Mouse (Mus musculus) embryonic facial prominence, embryonic 15.5 days (tissue): ENCODE measurements around the gene Gart. TPM values are rescaled to one million over a fixed set of nuclear protein-coding genes. Genes with fewer than 3 reads are reported as not detected.

Experiments used
- ATAC-seq: fragments of 200-750 bp; cut with Nextera tagmentation; 2 replicates; pipeline ENCODE4 v1.8.0; 2017; ENCODE audit warnings: low read depth, moderate TSS enrichment; ENCODE audit not compliant: insufficient number of reproducible peaks, low FRiP score, low TSS enrichment
- H3K27ac ChIP-seq: fragments of 300-500 bp; sonication (generic); replicated peaks from 2 replicates; pipeline ENCODE4 v1.5.1; 2015; ENCODE audit warnings: mild to moderate bottlenecking, inconsistent platforms
- H3K27me3 ChIP-seq: fragments of 300-500 bp; sonication (generic); 2 replicates; pipeline ENCODE4 v1.6.1; 2015; ENCODE audit warnings: inconsistent platforms
- H3K36me3 ChIP-seq: fragments of 300-500 bp; sonication (generic); 2 replicates; pipeline ENCODE4 v1.6.1; 2015; ENCODE audit warnings: mild to moderate bottlenecking, inconsistent platforms
- H3K4me1 ChIP-seq: fragments of 300-500 bp; sonication (generic); 2 replicates; pipeline ENCODE4 v1.6.1; 2015; ENCODE audit warnings: inconsistent platforms
- H3K4me2 ChIP-seq: fragments of 300-500 bp; sonication (generic); replicated peaks from 2 replicates; pipeline ENCODE4 v1.6.1; 2015; ENCODE audit warnings: mild to moderate bottlenecking, inconsistent platforms
- H3K4me3 ChIP-seq: fragments of 300-500 bp; sonication (generic); replicated peaks from 2 replicates; pipeline ENCODE4 v1.5.1; 2015; ENCODE audit warnings: mild to moderate bottlenecking, inconsistent platforms
- H3K9ac ChIP-seq: fragments of 300-500 bp; sonication (generic); 2 replicates; pipeline ENCODE4 v1.6.1; 2015; ENCODE audit warnings: inconsistent platforms
- H3K9me3 ChIP-seq: fragments of 300-500 bp; sonication (generic); replicated peaks from 2 replicates; pipeline ENCODE4 v1.6.1; 2016; ENCODE audit warnings: inconsistent platforms
- WGBS: fragments of 180-500 bp; shearing (Covaris S2); methylation state at CpG from one replicate; pipeline ENCODE4 v1.1.7; 2015; 5-methylcytosine and 5-hydroxymethylcytosine counted together
- polyA plus RNA-seq: library from polyadenylated mRNA; unstranded; fragments of >200 nt; fragmentation: Nextera tagmentation; extraction: Ambion mirVana; gene quantifications from 2 replicates; pipeline ENCODE4 v1.2.1, GENCODE M21; 2015

Gart gene
- polyA plus RNA-seq, 1 experiment from 2014 or later = 96.7 TPM

DNA sequence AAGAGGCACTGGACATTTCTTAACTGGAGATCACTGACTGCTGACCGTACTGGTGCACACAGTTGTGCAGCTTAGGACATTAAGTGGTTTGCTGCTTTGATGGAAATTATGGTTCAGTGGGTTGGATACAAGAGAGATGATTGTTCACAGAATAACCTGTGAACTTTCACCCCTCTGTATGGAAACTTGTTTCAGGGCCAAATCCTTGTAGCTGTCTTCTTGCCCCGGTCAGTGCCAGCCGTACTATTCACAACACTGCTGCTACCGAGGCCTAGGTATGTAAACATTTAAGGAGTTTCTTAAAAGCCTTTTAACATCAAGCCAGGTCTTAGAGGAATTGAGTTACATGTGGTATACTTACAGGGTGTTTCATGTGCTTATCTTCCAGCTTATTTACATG is 27.7 kb upstream of the Gart start:
- Histone ChIP-seq H3K4me2 (no peak overlapping the region), H3K9me3 (no peaks in the 10 kb centered on the region), H3K4me3 (no peak overlapping the region), H3K27me3 (no peaks in the 10 kb centered on the region), H3K27ac (no peak overlapping the region), H3K9ac (no peak overlapping the region), H3K36me3 (peaks cover 78% of the 10 kb centered on the region), H3K4me1 (no peaks in the 10 kb centered on the region)
- no peak for ATAC-seq
- WGBS = 82% methylated on average over 4 of the region's 4 CpGs

- 96% methylated on average over 3 of the region's 3 CpGs for WGBS
- Histone ChIP-seq H3K4me3 (no peak overlapping the region), H3K27me3 (no peaks in the 10 kb centered on the region), H3K4me2 (no peak overlapping the region), H3K9ac (no peak overlapping the region), H3K9me3 (0 out of 2 replicates have a peak, but pooled peaks cover 1% of the 10 kb centered on the region), H3K36me3 (peaks cover 72% of the 10 kb centered on the region), H3K27ac (no peak overlapping the region), H3K4me1 (0 out of 2 replicates have a peak, but pooled peaks cover 3% of the 10 kb centered on the region)
- no peak for ATAC-seq
These were observed 17.0 kb upstream of the Gart start for GRCm38 (mm10) chr16:91663795-91664194.

- H3K27ac ChIP-seq = no peak overlapping the region
- H3K27me3 ChIP-seq = no peaks in the 10 kb centered on the region
- 90% methylated on average over 16 of the region's 16 CpGs for WGBS
- 0 out of 2 replicates have a peak, but pooled peaks cover 3% of the 10 kb centered on the region for H3K4me1 ChIP-seq
- H3K4me3 ChIP-seq = no peak overlapping the region
- 0 out of 2 replicates have a peak, but pooled peaks cover 6% of the 10 kb centered on the region for H3K9me3 ChIP-seq
- ATAC-seq = no peak
- no peak overlapping the region for H3K4me2 ChIP-seq
- H3K36me3 ChIP-seq = peaks cover 79% of the 10 kb centered on the region
- H3K9ac ChIP-seq = no peak overlapping the region
These were observed 15.6 kb upstream of the Gart start for GRCm38 (mm10) chr16:91662336-91662735.

- H3K36me3 ChIP-seq = peaks cover 80% of the 10 kb centered on the region
- no peak overlapping the region for H3K27ac ChIP-seq
- H3K9ac ChIP-seq = no peak overlapping the region
- H3K4me2 ChIP-seq = no peak overlapping the region
- no peak overlapping the region for H3K4me3 ChIP-seq
- H3K9me3 ChIP-seq = 0 out of 2 replicates have a peak, but pooled peaks cover 6% of the 10 kb centered on the region
- 69% methylated on average over 1 of the region's 1 CpGs for WGBS
- 0 out of 2 replicates have a peak, but pooled peaks cover 3% of the 10 kb centered on the region for H3K4me1 ChIP-seq
- no peaks in the 10 kb centered on the region for H3K27me3 ChIP-seq
- no peak for ATAC-seq
These were observed 14.6 kb upstream of the Gart start for GRCm38 (mm10) chr16:91661397-91661796.

DNA sequence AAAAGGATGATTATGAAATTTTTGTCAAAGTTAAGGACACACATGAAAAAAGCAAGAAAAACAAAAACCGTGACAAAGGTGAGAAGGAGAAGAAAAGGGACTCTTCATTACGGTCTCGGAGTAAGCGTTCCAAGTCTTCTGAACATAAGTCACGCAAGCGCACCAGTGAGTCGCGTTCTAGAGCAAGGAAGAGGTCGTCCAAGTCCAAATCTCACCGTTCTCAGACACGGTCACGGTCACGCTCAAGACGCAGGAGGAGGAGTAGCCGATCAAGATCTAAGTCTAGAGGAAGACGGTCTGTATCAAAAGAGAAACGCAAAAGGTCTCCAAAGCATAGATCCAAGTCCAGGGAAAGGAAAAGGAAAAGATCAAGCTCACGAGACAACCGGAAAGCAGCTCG is 13.0 kb upstream of the Gart start:
- no peak for ATAC-seq
- Histone ChIP-seq H3K4me1 (0 out of 2 replicates have a peak, but pooled peaks cover 3% of the 10 kb centered on the region), H3K9me3 (0 out of 2 replicates have a peak, but pooled peaks cover 6% of the 10 kb centered on the region), H3K27ac (no peak overlapping the region), H3K27me3 (no peaks in the 10 kb centered on the region), H3K4me3 (no peak overlapping the region), H3K4me2 (no peak overlapping the region), H3K36me3 (peaks cover 80% of the 10 kb centered on the region), H3K9ac (no peak overlapping the region)
- 96% methylated on average over 20 of the region's 20 CpGs for WGBS

GRCm38 (mm10) chr16:91658471-91658870 is 11.7 kb upstream of the Gart start:
- Histone ChIP-seq H3K4me2 (no peak overlapping the region), H3K4me3 (no peak overlapping the region)
- WGBS = 95% methylated on average over 5 of the region's 5 CpGs

DNA sequence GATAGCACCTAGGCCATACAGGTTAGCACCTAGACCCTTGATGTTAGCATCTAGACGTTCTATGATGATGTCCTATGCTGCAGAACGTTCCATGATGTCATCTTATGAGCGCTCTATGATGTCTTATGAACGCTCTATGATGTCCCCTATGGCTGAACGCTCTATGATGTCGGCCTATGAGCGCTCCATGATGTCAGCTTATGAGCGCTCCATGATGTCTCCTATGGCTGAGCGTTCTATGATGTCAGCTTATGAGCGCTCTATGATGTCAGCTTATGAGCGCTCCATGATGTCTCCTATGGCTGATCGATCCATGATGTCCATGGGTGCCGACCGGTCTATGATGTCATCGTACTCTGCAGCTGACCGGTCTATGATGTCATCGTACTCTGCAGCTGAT is 10.5 kb upstream of the Gart start:
- WGBS = 98% methylated on average over 17 of the region's 17 CpGs
- peaks cover 83% of the 10 kb centered on the region for H3K36me3 ChIP-seq
- 0 out of 2 replicates have a peak, but pooled peaks cover 6% of the 10 kb centered on the region for H3K9me3 ChIP-seq
- no peak overlapping the region for H3K9ac ChIP-seq
- H3K27me3 ChIP-seq = no peaks in the 10 kb centered on the region
- H3K4me3 ChIP-seq = no peak overlapping the region
- ATAC-seq = no peak
- H3K4me2 ChIP-seq = no peak overlapping the region
- H3K27ac ChIP-seq = no peak overlapping the region
- 0 out of 2 replicates have a peak, but pooled peaks cover 4% of the 10 kb centered on the region for H3K4me1 ChIP-seq

More at GRCm38 (mm10) chr16:91658471-91658870, 11.7 kb upstream of the Gart start:
- peaks cover 82% of the 10 kb centered on the region for H3K36me3 ChIP-seq
- H3K27me3 ChIP-seq = no peaks in the 10 kb centered on the region
- ATAC-seq = no peak
- H3K9ac ChIP-seq = no peak overlapping the region
- 0 out of 2 replicates have a peak, but pooled peaks cover 6% of the 10 kb centered on the region for H3K9me3 ChIP-seq
- 0 out of 2 replicates have a peak, but pooled peaks cover 3% of the 10 kb centered on the region for H3K4me1 ChIP-seq
- H3K27ac ChIP-seq = no peak overlapping the region

- H3K4me2 ChIP-seq = no peak overlapping the region
- no peak for ATAC-seq
- WGBS = 95% methylated on average over 9 of the region's 9 CpGs
- H3K4me3 ChIP-seq = no peak overlapping the region
- no peak overlapping the region for H3K9ac ChIP-seq
- H3K4me1 ChIP-seq = 0 out of 2 replicates have a peak, but pooled peaks cover 6% of the 10 kb centered on the region
- H3K27me3 ChIP-seq = no peaks in the 10 kb centered on the region
- peaks cover 78% of the 10 kb centered on the region for H3K36me3 ChIP-seq
- no peak overlapping the region for H3K27ac ChIP-seq
- H3K9me3 ChIP-seq = 0 out of 2 replicates have a peak, but pooled peaks cover 6% of the 10 kb centered on the region
These were observed 8.5 kb upstream of the Gart start for GRCm38 (mm10) chr16:91655285-91655684.

DNA sequence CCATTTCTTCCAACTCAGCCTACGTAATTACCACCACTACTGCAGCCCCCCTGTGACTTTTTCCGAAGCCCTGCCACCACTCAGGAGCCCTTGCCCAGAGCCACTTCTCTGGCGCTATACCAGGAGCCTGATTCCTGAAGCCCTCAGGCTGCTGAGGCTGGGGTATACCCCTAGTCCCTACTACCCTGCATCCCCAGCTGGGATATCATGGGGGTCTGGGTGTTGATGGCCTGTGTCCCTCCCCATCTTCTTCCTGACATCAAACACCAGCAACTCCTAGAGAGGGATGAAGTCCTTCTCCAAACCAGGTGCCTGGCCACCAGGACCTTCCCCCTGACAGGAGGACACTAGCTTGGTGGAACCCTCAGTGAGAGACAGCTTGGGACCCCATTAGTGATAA is 5.4 kb upstream of the Gart start:
- no peaks in the 10 kb centered on the region for H3K9me3 ChIP-seq
- no peak overlapping the region for H3K27ac ChIP-seq
- H3K27me3 ChIP-seq = no peaks in the 10 kb centered on the region
- peaks cover 9% of the 10 kb centered on the region for H3K4me1 ChIP-seq
- H3K4me3 ChIP-seq = no peak overlapping the region
- no peak for ATAC-seq
- H3K9ac ChIP-seq = no peak overlapping the region
- WGBS = 85% methylated on average over 3 of the region's 3 CpGs
- peaks cover 48% of the 10 kb centered on the region for H3K36me3 ChIP-seq
- no peak overlapping the region for H3K4me2 ChIP-seq

GRCm38 (mm10) chr16:91649781-91650180 is 3.0 kb upstream of the Gart start:
- no peak overlapping the region for H3K4me2 ChIP-seq
- no peak overlapping the region for H3K4me3 ChIP-seq
- H3K27me3 ChIP-seq = no peaks in the 10 kb centered on the region
- H3K36me3 ChIP-seq = peaks cover 23% of the 10 kb centered on the region
- H3K27ac ChIP-seq = no peak overlapping the region
- no peaks in the 10 kb centered on the region for H3K9me3 ChIP-seq
- ATAC-seq = no peak
- peaks cover 9% of the 10 kb centered on the region for H3K4me1 ChIP-seq
- H3K9ac ChIP-seq = no peak overlapping the region

DNA sequence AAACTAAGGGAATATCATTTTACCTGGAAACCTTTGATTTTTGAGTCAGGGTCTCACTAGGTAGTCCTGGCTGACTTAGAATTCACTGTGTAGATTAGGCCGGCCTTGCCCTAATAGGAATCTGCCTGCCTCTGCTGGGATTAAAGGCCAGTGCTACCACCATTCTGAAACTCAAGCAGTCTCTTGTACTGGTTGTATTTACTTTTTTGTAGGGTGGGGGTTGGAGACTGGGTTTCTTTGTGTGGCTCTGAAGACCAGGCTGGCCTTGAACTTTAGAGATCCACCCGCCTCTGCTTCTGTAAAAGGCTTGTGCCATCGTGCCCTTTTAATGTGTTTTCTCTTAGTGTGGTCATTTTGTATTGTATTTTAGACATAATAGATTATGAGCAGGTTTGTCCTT is 2.5 kb upstream of the Gart start:
- ATAC-seq = no peak
- WGBS = 57% methylated on average over 3 of the region's 3 CpGs
- peaks cover 9% of the 10 kb centered on the region for H3K4me1 ChIP-seq
- H3K9ac ChIP-seq = no peak overlapping the region
- no peaks in the 10 kb centered on the region for H3K9me3 ChIP-seq
- H3K4me3 ChIP-seq = peak overlapping the region; percentile 30
- H3K27me3 ChIP-seq = no peaks in the 10 kb centered on the region
- H3K27ac ChIP-seq = no peak overlapping the region
- peaks cover 19% of the 10 kb centered on the region for H3K36me3 ChIP-seq
- peak overlapping the region; percentile 50 for H3K4me2 ChIP-seq

DNA sequence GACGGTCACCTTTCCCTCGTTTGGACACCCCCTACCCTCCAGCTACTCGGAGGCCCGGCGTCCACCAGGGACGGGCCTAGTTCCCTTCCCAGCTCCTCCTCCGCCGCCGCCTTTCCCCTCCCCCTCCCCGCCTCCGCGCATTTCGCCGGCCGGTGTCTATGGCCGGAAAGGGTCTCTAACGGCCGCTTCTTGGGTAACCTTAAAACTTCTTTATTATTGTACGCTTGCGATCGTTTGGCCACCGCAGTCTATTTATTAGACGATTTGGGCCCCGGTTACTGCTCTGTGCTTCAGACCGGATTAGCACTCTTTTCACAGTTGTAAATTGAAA is 1.4 kb upstream of the Gart start:
- Histone ChIP-seq H3K4me1 (peaks cover 9% of the 10 kb centered on the region), H3K36me3 (peaks cover 11% of the 10 kb centered on the region), H3K9me3 (no peaks in the 10 kb centered on the region), H3K27me3 (no peaks in the 10 kb centered on the region), H3K27ac (peak overlapping the region; percentile 100), H3K4me3 (peak overlapping the region; percentile 73), H3K4me2 (peak overlapping the region; percentile 50), H3K9ac (peak overlapping the region; percentile 69)
- under 1% methylated on average over 25 of the region's 25 CpGs for WGBS
- ATAC-seq = peak; percentile 49
